Mouse (Mus musculus) layer of hippocampus, adult 2 months (tissue): ENCODE results near the gene Gm10447. TPM values are rescaled to one million over a fixed set of nuclear protein-coding genes. Genes with fewer than 3 reads are reported as not detected.
A peak's percentile ranks its signal among the peaks of the same experiment; 100 is the strongest.
"Not testable (repeated sequence)": the region's sequence is repeated elsewhere in the genome, so short reads cannot be mapped to it uniquely, and the experiment has no call there.

ENCODE experiments used
- DNase-seq, 2 experiments: peaks; one replicate each; pipeline ENCODE4 v3.0.0; 2022; ENCODE audit warnings: low spot score in 2 of 2
- H3K27ac ChIP-seq: fragments of 200-600 bp; 2 replicates; pipeline ENCODE4 v1.8.1; 2022
- H3K4me3 ChIP-seq: fragments of 200-600 bp; 2 replicates; pipeline ENCODE4 v1.8.1; 2022; ENCODE audit warnings: mild to moderate bottlenecking
- CTCF ChIP-seq: fragments of 200-600 bp; conservative IDR thresholded peaks from 2 replicates; pipeline ENCODE4 v1.8.1; 2022; ENCODE audit warnings: antibody characterized with exemption, mild to moderate bottlenecking, moderate library complexity
- microRNA-seq, 2 experiments: library from miRNA; unstranded; fragments of <30 nt; microRNA quantifications; one replicate each; pipeline ENCODE4 v1.2.0; 2021
- total RNA-seq, 2 experiments: library from RNA; stranded (reverse); gene quantifications; 2 replicates each; pipeline ENCODE4 v1.2.3; 2021

The Gm10447 gene
- total RNA-seq, 2 experiments from 2014 or later, result 0.20 to 0.26 TPM

DNA sequence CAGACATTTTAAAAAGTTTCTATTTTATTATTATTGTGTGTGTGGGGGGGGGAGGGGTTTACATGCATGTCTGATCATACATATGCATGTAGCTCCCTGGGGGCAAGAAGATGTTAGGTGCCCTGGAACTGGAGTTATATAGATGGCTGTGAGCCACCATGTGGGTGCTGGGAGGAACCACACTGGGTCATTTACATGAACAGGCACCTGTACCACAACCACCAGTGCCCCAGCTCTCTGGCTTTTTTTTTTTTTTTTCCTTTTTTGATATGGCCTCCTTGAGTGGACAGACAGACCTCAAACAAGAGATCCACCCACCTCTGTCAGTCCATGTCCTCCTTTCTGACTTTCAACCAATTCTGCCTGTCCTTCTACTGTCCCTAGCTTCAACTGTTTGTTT, 27.7 kb downstream of the Gm10447 start:
- no peak for TF ChIP-seq CTCF
- Histone ChIP-seq H3K4me3 (peak overlapping the region; percentile 96; the same call in 1 of the 2 replicates), H3K27ac (0 out of 2 replicates have a peak overlapping the region, but pooled peaks have one; percentile 94)
- no peak for DNase-seq

DNA sequence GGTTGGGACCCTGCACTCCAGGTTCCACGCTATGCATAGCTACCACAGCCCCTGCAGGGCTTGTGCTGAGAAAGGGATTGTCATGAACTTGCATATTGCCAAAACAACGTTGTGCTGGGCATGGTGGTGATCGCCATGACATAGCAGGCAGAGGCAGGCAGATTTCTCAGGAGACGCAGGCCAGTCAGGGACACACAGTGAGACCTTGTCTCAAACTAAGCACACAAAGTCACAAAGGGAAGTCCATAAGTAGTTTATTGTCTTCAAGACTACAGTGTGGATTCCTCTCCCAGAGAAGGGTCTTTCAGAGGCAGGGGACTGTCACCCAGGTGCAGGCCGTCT, 28.2 kb downstream of the Gm10447 start:
- DNase-seq, result no peak
- TF ChIP-seq CTCF, result no peak
- Histone ChIP-seq H3K4me3 (no peak overlapping the region), H3K27ac (no peak overlapping the region)

- no peak for DNase-seq
- TF ChIP-seq CTCF, result no peak
Measured at GRCm38 (mm10) chr11:53427993-53428715, 28.8 kb downstream of the Gm10447 start.

DNA sequence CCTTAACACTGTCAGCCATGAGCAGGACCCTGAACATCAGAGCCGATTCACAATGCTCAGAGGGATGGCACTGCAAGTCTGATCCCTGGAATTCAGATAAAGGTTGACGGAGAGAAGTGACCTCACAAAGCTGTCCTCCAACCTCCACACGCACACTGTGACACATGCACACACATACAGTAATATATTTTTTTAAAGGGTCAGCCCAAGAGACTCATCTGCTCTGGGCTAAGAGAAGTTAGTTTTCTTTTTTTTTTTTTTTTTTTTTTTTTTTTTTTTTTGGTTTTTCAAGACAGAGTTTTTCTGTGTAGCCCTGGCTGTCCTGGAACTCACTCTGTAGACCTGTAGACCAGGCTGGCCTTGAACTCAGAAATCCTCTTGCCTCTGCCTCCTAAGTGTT, 30.0 kb downstream of the Gm10447 start:
- H3K4me3 ChIP-seq, H3K27ac ChIP-seq, DNase-seq: not testable (repeated sequence)

More at GRCm38 (mm10) chr11:53427993-53428715, 28.8 kb downstream of the Gm10447 start:
- Histone ChIP-seq H3K4me3 (no peak overlapping the region), H3K27ac (no peak overlapping the region)

- no peak for DNase-seq
Measured at GRCm38 (mm10) chr11:53425711-53426255, 31.1 kb downstream of the Gm10447 start.

GRCm38 (mm10) chr11:53425251-53425650, 31.7 kb downstream of the Gm10447 start:
- no peak for DNase-seq
- Histone ChIP-seq H3K4me3 (no peak overlapping the region), H3K27ac (peak overlapping the region; percentile 81)
- no peak for TF ChIP-seq CTCF

More at GRCm38 (mm10) chr11:53425711-53426255, 31.1 kb downstream of the Gm10447 start:
- no peak overlapping the region for H3K4me3 ChIP-seq
- peak overlapping the region; percentile 81 for H3K27ac ChIP-seq
- no peak for TF ChIP-seq CTCF

DNA sequence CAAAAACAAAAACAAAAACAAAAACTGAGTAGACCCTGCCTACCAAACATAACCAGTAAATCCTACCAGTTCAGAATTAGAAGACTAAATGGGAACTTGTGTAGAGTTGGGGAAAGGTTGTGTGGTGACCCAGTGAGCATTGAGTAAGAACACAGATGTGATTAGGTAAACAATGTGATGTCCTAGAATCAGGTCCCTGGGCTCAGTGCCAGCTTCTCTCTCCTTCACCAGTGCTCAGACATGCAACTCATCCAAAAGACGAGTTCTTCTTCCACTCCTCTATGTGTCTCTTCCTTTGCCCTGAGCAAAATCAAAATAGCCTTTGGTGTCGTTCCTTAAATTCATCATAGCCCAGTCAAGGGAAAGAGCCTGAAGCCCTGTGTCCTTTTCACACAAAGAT, 32.1 kb downstream of the Gm10447 start:
- no peak for TF ChIP-seq CTCF
- DNase-seq, result no peak
- H3K4me3 ChIP-seq, result no peak overlapping the region
- peak overlapping the region; percentile 81 for H3K27ac ChIP-seq

DNA sequence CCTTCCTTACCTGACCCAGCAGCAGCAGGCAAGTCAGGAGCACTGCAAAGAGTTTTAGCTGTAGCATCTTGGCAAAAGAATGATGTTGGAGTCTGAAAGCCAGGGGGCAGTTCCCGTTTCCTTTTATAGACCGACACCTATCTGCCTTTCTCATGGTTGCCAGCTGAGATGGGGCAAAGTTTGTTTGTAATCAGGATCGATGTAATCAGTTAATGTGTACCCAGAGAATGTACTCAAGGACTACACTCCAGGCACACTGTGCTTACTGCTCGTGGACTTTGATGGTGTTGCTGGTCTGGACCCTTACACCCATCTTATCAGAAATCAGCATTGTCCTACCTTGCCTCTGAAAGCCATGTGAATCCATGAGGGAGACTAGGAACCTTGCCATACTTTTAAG, 33.9 kb downstream of the Gm10447 start, which contains the start of gene Leap2:
Gene Leap2, minus strand, starts transcription at position 135 of the 400 bp plus-strand sequence.
- no peak within 1 kb of the TSS for H3K4me3 ChIP-seq
- no peak within 1 kb of the TSS for H3K27ac ChIP-seq
- no peak for DNase-seq
- TF ChIP-seq CTCF, result no peak

- Histone ChIP-seq H3K4me3 (no peak overlapping the region), H3K27ac (no peak overlapping the region)
- DNase-seq, result no peak
- TF ChIP-seq CTCF, result no peak
Measured at GRCm38 (mm10) chr11:53418048-53418447, 38.9 kb downstream of the Gm10447 start.

DNA sequence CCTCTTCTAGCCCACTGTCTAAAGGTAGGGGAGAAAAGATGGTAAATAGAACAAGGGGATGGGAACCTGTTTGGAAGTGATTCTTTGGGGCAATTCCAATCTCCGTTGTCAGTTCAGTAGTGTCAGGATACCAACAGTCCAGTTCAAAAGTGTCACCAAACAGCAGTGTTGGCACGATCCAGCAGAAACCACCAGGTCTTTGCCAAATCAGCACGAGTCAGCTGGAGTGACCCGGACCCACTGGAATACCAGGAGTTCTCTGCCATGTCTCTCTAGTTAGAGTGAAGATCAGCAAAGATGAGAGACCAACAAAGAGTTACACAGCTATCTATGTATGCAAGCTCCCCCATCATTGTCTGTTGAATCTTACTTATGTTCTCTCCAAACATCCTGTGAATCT, 43.0 kb downstream of the Gm10447 start:
- no peak for TF ChIP-seq CTCF
- DNase-seq, result no peak
- no peak overlapping the region for H3K4me3 ChIP-seq
- no peak overlapping the region for H3K27ac ChIP-seq

DNA sequence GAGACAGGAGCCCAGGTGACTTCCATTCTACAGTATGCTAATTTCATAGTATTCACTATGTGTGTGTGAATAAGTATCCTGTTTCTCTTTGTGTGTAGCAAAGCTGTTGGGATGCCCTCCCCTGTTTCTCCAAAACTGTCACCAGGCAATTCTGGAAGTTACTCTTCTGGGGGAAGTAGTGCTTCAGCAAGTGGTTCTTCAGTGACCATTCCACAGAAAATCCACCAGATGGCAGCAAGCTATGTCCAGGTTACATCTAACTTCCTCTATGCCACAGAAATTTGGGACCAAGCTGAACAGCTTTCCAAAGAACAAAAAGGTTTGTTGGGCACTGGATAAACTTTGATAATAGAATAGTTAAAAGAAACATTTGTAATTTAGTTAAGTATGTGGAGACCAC, 45.2 kb downstream of the Gm10447 start:
- no peak for DNase-seq
- Histone ChIP-seq H3K27ac (no peak overlapping the region), H3K4me3 (no peak overlapping the region)
- peak; percentile 83 for TF ChIP-seq CTCF

Small RNAs within 50 kb of the gene (microRNA-seq; reads per million reads assigned to microRNA genes)
- gene Mir6920, result 0 reads per million in 2 experiments

Other genes with a start within 250 kb of the Gm10447 start
- gene Hspa4, start 156.7 kb downstream of the Gm10447 start, total RNA-seq, result 100 to 1,000 TPM; 165 to 179 TPM
- gene Zcchc10, start 132.4 kb downstream of the Gm10447 start, total RNA-seq, result 10 to 100 TPM; 11.2 to 12.6 TPM
- gene Aff4, start 106.3 kb downstream of the Gm10447 start, total RNA-seq, result 100 to 1,000 TPM; 241 to 245 TPM
- not detected for gene Leap2, start 33.9 kb downstream of the Gm10447 start, total RNA-seq
- 100 to 1,000 TPM; 383 to 419 TPM for gene Uqcrq, start 26.3 kb downstream of the Gm10447 start, total RNA-seq
- gene Gdf9, start 26.1 kb downstream of the Gm10447 start, total RNA-seq, result 1 to 10 TPM in 1 of 2 experiments, under 1 TPM in 1; 0.67 to 2.0 TPM
- gene Shroom1, start 95 bp upstream of the Gm10447 start, total RNA-seq, result 1 to 10 TPM; 4.8 to 5.1 TPM
- gene Gm9837, start 13.4 kb upstream of the Gm10447 start, total RNA-seq, result under 1 TPM in 1 of 2 experiments, not detected in 1; 0.52 TPM
- 1 to 10 TPM; 2.5 to 3.4 TPM for gene Gm9945, start 23.1 kb upstream of the Gm10447 start, total RNA-seq
- 100 to 1,000 TPM; 137 to 142 TPM for gene Sowaha, start 23.2 kb upstream of the Gm10447 start, total RNA-seq
- 100 to 1,000 TPM; 240 to 254 TPM for gene Sept8, start 62.1 kb upstream of the Gm10447 start, total RNA-seq
- gene Kif3a, start 110.3 kb upstream of the Gm10447 start, total RNA-seq, result 100 to 1,000 TPM; 130 to 133 TPM
- not detected for gene Il4, start 161.6 kb upstream of the Gm10447 start, total RNA-seq
- not detected for gene Il13, start 177.6 kb upstream of the Gm10447 start, total RNA-seq